Mouse (Mus musculus) cerebellum, adult 2 months (tissue): ENCODE measurements around the gene Ncoa3. TPM values are rescaled to one million over a fixed set of nuclear protein-coding genes. Genes with fewer than 3 reads are reported as not detected.

Experiments used
- DNase-seq, 2 experiments: peaks; one replicate each; pipeline ENCODE4 v3.0.0; 2021
- H3K27ac ChIP-seq: fragments of 200-500 bp; 2 replicates; pipeline ENCODE4 v1.5.1; 2012; ENCODE audit warnings: low read length, control low read depth, inconsistent platforms; ENCODE audit not compliant: insufficient read depth
- H3K27me3 ChIP-seq: fragments of 200-500 bp; 2 replicates; pipeline ENCODE4 v1.6.1; 2012; ENCODE audit warnings: inconsistent platforms, mild to moderate bottlenecking, low read length, moderate library complexity; ENCODE audit not compliant: control insufficient read depth, insufficient read depth
- H3K4me1 ChIP-seq: fragments of 200-500 bp; 2 replicates; pipeline ENCODE4 v1.6.1; 2011; ENCODE audit warnings: low read length; ENCODE audit not compliant: control insufficient read depth, insufficient read depth
- H3K4me3 ChIP-seq: fragments of 200-500 bp; replicated peaks from 2 replicates; pipeline ENCODE3; 2011; ENCODE audit warnings: mild to moderate bottlenecking, low read depth, low read length, control low read depth; ENCODE audit not compliant: insufficient read depth
- CTCF ChIP-seq: fragments of 200-500 bp; IDR thresholded peaks from 2 replicates; pipeline ENCODE4 v1.5.1; 2011; ENCODE audit warnings: low read depth, mild to moderate bottlenecking, control low read depth, low read length, moderate library complexity, borderline replicate concordance; ENCODE audit not compliant: insufficient read depth
- POLR2A ChIP-seq: fragments of 200-500 bp; IDR thresholded peaks from 2 replicates; pipeline ENCODE4 v1.6.1; 2011; ENCODE audit warnings: low read length, control low read depth, borderline replicate concordance; ENCODE audit not compliant: insufficient read depth
- WGBS: fragments of 180-500 bp; shearing (Covaris S2); methylation state at CpG from one replicate; pipeline ENCODE4 v1.1.7; 2018; 5-methylcytosine and 5-hydroxymethylcytosine counted together
- polyA plus RNA-seq: library from polyadenylated mRNA; depleted of rRNA; stranded (reverse); fragments of >200 nt; gene quantifications from 2 replicates; pipeline ENCODE4 v1.2.3, GENCODE M21; 2012

The Ncoa3 gene
- polyA plus RNA-seq, 1 experiment, result 23.7 TPM

GRCm38 (mm10) chr2:166047931-166048330 is 55.5 kb downstream of the Ncoa3 start:
- Histone ChIP-seq H3K27me3 (no peaks in the 10 kb centered on the region), H3K27ac (no peak overlapping the region), H3K4me1 (no peaks in the 10 kb centered on the region; the same call in 1 of the 2 replicates), H3K4me3 (no peak overlapping the region)
- TF ChIP-seq CTCF, result no peak
- no peak for TF ChIP-seq POLR2A
- 94% methylated on average over 4 of the region's 4 CpGs for WGBS
- no peak for DNase-seq

GRCm38 (mm10) chr2:166048852-166049251 is 56.4 kb downstream of the Ncoa3 start:
- DNase-seq, result no peak
- Histone ChIP-seq H3K4me1 (no peaks in the 10 kb centered on the region; the same call in 1 of the 2 replicates), H3K27ac (no peak overlapping the region), H3K27me3 (no peaks in the 10 kb centered on the region), H3K4me3 (no peak overlapping the region)
- TF ChIP-seq CTCF (no peak), POLR2A (no peak)
- WGBS, result 93% methylated on average over 7 of the region's 7 CpGs

- Histone ChIP-seq H3K4me3 (no peak overlapping the region), H3K27ac (no peak overlapping the region), H3K4me1 (no peaks in the 10 kb centered on the region), H3K27me3 (no peaks in the 10 kb centered on the region)
- WGBS, result 92% methylated on average over 17 of the region's 17 CpGs
- TF ChIP-seq CTCF (no peak), POLR2A (no peak)
- no peak for DNase-seq
Observed at GRCm38 (mm10) chr2:166051421-166051820, 59.0 kb downstream of the Ncoa3 start.

DNA sequence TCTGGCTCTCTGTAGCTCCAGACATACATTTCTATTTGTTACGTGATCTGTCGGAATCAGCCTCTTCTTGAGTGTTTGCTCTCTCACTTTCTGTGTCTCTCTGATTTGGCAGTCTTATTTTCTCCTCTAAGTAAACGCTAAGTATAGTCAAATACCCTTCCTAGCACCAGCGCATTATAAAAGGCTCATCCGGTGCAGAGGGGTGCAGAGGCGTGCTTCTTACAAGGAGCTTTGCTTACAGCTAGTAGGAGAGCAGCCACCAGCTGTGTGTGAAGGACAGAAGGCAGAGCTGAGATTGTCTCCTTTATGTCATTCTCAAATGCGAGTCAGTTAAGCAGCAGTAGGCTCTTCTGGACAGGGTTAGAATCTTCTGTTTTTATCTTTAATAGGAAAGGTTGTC is 59.5 kb downstream of the Ncoa3 start:
- WGBS, result 91% methylated on average over 7 of the region's 7 CpGs
- H3K27ac ChIP-seq, result no peak overlapping the region

GRCm38 (mm10) chr2:166054002-166054539 is 61.6 kb downstream of the Ncoa3 start:
- no peak for TF ChIP-seq POLR2A
- no peak for TF ChIP-seq CTCF
- H3K27ac ChIP-seq, result no peak overlapping the region
- DNase-seq, result no peak
- WGBS, result 90% methylated on average over 14 of the region's 14 CpGs
- H3K4me1 ChIP-seq, result no peaks in the 10 kb centered on the region
- H3K4me3 ChIP-seq, result no peak overlapping the region
- H3K27me3 ChIP-seq, result no peaks in the 10 kb centered on the region

More for the DNA sequence above, 59.5 kb downstream of the Ncoa3 start:
- TF ChIP-seq CTCF (no peak), POLR2A (no peak)
- no peaks in the 10 kb centered on the region for H3K27me3 ChIP-seq
- H3K4me1 ChIP-seq, result no peaks in the 10 kb centered on the region
- H3K4me3 ChIP-seq, result no peak overlapping the region
- DNase-seq, result no peak

DNA sequence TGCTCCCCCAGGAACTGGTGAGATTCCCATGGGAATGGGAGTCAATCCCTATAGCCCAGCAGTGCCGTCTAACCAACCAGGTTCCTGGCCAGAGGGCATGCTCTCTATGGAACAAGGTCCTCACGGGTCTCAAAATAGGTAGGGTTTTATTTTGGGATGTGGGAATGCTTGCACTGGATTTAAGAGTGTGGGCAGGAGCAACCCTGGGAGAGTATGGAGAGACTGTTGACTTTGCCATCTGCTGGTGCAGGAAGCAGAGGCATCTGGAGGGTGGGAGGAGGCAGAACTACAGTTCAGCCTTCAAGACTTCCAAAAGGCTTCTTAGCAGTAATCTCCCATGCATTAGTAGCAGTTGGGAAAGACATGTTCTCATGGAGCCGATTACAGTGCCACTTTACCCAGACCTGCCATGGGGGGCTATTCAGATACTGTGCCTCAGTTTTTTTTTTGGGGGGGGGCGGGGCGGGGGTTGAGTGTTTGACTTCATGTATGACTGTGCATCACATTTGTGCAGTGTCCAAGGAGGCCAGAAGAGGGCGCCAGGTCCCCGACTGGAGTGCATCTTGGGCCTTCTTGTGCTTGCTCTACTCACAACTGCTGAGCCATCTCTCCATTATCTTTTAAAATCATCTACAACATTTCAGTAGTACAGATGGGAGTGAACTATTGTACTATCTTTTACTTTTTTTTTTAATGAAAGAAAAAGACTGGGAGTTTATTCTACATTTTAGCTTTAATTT is 67.4 kb downstream of the Ncoa3 start:
- WGBS, result 79% methylated on average over 7 of the region's 7 CpGs
- no peak for DNase-seq
- TF ChIP-seq CTCF, result peak; percentile 25; the same call in 1 of the 2 replicates
- TF ChIP-seq POLR2A, result no peak
- Histone ChIP-seq H3K4me1 (no peaks in the 10 kb centered on the region), H3K27me3 (no peaks in the 10 kb centered on the region), H3K27ac (no peak overlapping the region), H3K4me3 (no peak overlapping the region)

- TF ChIP-seq POLR2A, result no peak
- H3K27me3 ChIP-seq, result no peaks in the 10 kb centered on the region
- DNase-seq, result no peak
- H3K4me3 ChIP-seq, result no peak overlapping the region
- H3K27ac ChIP-seq, result no peak overlapping the region
- WGBS, result 73% methylated on average over 1 of the region's 1 CpGs
- no peaks in the 10 kb centered on the region for H3K4me1 ChIP-seq
Observed at GRCm38 (mm10) chr2:166062008-166062407, 69.6 kb downstream of the Ncoa3 start.

GRCm38 (mm10) chr2:166062431-166062830 is 70.0 kb downstream of the Ncoa3 start:
- Histone ChIP-seq H3K27me3 (no peaks in the 10 kb centered on the region), H3K4me3 (no peak overlapping the region), H3K4me1 (no peaks in the 10 kb centered on the region), H3K27ac (no peak overlapping the region)
- 84% methylated on average over 8 of the region's 8 CpGs for WGBS
- no peak for DNase-seq
- TF ChIP-seq POLR2A, result no peak
- no peak for TF ChIP-seq CTCF
